Mouse (Mus musculus) small intestine, adult 2 months (tissue): ENCODE results near the gene Arpp21.

Experiments
- CTCF ChIP-seq: fragments of 200-500 bp; IDR thresholded peaks from 2 replicates; pipeline ENCODE4 v1.5.1; 2012; ENCODE audit warnings: low read depth, mild to moderate bottlenecking, control low read depth, inconsistent platforms, low read length, moderate library complexity, mixed read lengths; ENCODE audit not compliant: insufficient replicate concordance, insufficient read length; ENCODE audit errors: extremely low read depth
- POLR2A ChIP-seq: fragments of 200-500 bp; IDR thresholded peaks from 2 replicates; pipeline ENCODE4 v1.6.1; 2012; ENCODE audit warnings: low read depth, mild to moderate bottlenecking, control low read depth, inconsistent platforms, low read length, moderate library complexity

- no peak for TF ChIP-seq POLR2A
- TF ChIP-seq CTCF, result no peak
Observed at GRCm38 (mm10) chr9:112231935-112232575, 3.7 kb downstream of the Arpp21 start.
